Mouse (Mus musculus): Measurements from ENCODE around the gene Ppp1r1c. TPM values are rescaled to one million over a fixed set of nuclear protein-coding genes. Genes with fewer than 3 reads are reported as not detected.

Gene Ppp1r1c
- polyA plus RNA-seq, 1 experiment: not detected

DNA sequence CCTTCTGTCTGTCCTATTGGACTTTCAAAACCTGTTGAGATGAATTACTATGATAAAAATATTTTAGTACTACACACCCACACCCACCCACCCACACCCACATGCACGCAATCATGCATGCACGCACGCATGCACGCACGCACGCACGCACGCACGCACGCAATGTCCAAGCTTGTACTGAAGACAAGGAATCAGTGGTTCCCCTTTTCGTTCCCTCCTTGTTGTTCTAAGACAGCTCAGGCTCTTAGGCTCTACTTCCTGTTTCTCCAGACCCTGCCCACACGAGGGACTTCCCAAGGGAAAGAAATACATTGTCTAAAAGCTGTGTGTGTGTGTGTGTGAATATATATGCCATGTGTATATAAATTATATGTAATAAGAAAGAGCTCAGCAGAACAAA is 11.6 kb upstream of the Ppp1r1c start:
- H3K4me3 ChIP-seq (ENCODE audit: low read depth, low read length): no peak overlapping the region
- no peak overlapping the region for H3K27ac ChIP-seq (ENCODE audit: insufficient read depth, low read length)
- no peaks in the 10 kb centered on the region for H3K9me3 ChIP-seq (replicated peaks; ENCODE audit: control insufficient read depth, insufficient read depth, low read length, poor library complexity, severe bottlenecking)
- H3K9ac ChIP-seq (ENCODE audit: low read depth, poor library complexity, severe bottlenecking): no peak overlapping the region
- no peaks in the 10 kb centered on the region for H3K4me1 ChIP-seq (ENCODE audit: control insufficient read depth, insufficient read depth, low read length)
- no peak for TF ChIP-seq EP300 (IDR thresholded peaks at IDR 0.05; ENCODE audit: insufficient read depth, low read depth, low read length)
- no peak for TF ChIP-seq CTCF (IDR thresholded peaks at IDR 0.05; ENCODE audit: low read depth, low read length)
- no peak for TF ChIP-seq POLR2A (IDR thresholded peaks at IDR 0.05; ENCODE audit: insufficient read depth, low read length)
- no peaks in the 10 kb centered on the region for H3K36me3 ChIP-seq (ENCODE audit: control insufficient read depth, insufficient read depth, low read length, poor library complexity, severe bottlenecking)
- no peaks in the 10 kb centered on the region for H3K27me3 ChIP-seq (ENCODE audit: control insufficient read depth, insufficient read depth, low read length, poor library complexity, severe bottlenecking)

DNA sequence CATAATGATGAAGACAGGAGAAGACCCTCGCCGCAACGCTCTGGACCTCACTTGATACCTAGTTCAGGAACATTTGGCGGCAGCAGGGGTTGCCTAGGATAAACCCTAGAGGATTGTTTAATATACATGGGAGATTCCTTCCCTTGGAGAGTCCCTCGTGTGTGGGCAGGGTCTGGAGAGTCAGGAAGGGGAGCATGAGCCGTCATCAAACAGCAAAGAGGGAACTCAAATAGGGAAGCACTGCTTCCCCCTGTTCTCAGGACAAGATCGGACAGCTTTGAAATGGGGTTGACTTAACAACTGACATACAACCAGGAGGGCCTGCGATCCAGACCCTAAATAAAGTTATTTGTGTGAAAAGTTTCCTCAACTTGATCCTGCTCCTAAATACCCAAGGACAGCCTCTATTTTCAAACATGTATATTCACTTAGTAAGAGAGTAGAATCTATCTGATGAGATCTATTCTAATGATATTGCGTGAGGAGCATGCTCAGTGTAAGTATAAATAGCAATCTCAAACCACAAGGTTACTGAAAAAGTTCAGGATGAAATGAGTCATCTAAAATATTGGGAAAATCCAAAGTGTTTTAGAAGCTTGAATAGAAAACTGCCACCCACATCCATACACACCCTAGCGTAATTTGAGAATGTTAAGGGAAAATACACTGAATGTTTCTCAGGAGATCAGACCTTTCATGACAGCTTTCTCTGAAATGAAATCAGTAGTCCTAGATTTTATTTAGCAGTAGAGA is 10.9 kb upstream of the Ppp1r1c start:
- H3K27me3 ChIP-seq (ENCODE audit: control insufficient read depth, insufficient read depth, low read length, poor library complexity, severe bottlenecking): no peaks in the 10 kb centered on the region
- no peak overlapping the region for H3K4me3 ChIP-seq (ENCODE audit: low read depth, low read length)
- H3K4me1 ChIP-seq (ENCODE audit: control insufficient read depth, insufficient read depth, low read length): no peaks in the 10 kb centered on the region
- TF ChIP-seq POLR2A (IDR thresholded peaks at IDR 0.05; ENCODE audit: insufficient read depth, low read length): no peak
- no peak for TF ChIP-seq CTCF (IDR thresholded peaks at IDR 0.05; ENCODE audit: low read depth, low read length)
- TF ChIP-seq EP300 (IDR thresholded peaks at IDR 0.05; ENCODE audit: insufficient read depth, low read depth, low read length): no peak
- no peak overlapping the region for H3K9ac ChIP-seq (ENCODE audit: low read depth, poor library complexity, severe bottlenecking)
- no peaks in the 10 kb centered on the region for H3K9me3 ChIP-seq (replicated peaks; ENCODE audit: control insufficient read depth, insufficient read depth, low read length, poor library complexity, severe bottlenecking)
- no peak overlapping the region for H3K27ac ChIP-seq (ENCODE audit: insufficient read depth, low read length)
- H3K36me3 ChIP-seq (ENCODE audit: control insufficient read depth, insufficient read depth, low read length, poor library complexity, severe bottlenecking): no peaks in the 10 kb centered on the region

DNA sequence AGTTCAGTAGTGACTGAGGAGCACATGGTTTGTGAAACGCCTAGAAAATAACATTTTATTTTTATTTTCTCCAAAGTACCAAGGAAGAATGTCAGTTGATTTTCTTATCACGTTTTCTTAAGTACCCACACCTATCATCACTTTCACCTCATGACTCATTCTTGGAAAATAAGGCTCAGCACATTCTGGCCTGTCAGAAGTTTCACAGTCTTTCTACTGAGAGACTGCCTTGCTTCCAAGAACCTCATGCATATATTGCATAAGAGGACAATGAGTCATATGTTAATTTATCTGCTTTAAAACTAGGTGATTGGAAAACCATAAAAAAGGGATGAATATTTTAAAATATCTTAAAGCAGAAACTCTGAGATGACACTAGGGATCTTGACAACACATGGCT is 9.4 kb upstream of the Ppp1r1c start:
- H3K27ac ChIP-seq (ENCODE audit: insufficient read depth, low read length): no peak overlapping the region
- no peak overlapping the region for H3K9ac ChIP-seq (ENCODE audit: low read depth, poor library complexity, severe bottlenecking)
- H3K4me1 ChIP-seq (ENCODE audit: control insufficient read depth, insufficient read depth, low read length): no peaks in the 10 kb centered on the region
- H3K36me3 ChIP-seq (ENCODE audit: control insufficient read depth, insufficient read depth, low read length, poor library complexity, severe bottlenecking): no peaks in the 10 kb centered on the region
- no peaks in the 10 kb centered on the region for H3K27me3 ChIP-seq (ENCODE audit: control insufficient read depth, insufficient read depth, low read length, poor library complexity, severe bottlenecking)
- no peak overlapping the region for H3K4me3 ChIP-seq (ENCODE audit: low read depth, low read length)
- no peaks in the 10 kb centered on the region for H3K9me3 ChIP-seq (replicated peaks; ENCODE audit: control insufficient read depth, insufficient read depth, low read length, poor library complexity, severe bottlenecking)
- TF ChIP-seq EP300 (IDR thresholded peaks at IDR 0.05; ENCODE audit: insufficient read depth, low read depth, low read length) (no peak), POLR2A (IDR thresholded peaks at IDR 0.05; ENCODE audit: insufficient read depth, low read length) (no peak), CTCF (IDR thresholded peaks at IDR 0.05; ENCODE audit: low read depth, low read length) (no peak)

DNA sequence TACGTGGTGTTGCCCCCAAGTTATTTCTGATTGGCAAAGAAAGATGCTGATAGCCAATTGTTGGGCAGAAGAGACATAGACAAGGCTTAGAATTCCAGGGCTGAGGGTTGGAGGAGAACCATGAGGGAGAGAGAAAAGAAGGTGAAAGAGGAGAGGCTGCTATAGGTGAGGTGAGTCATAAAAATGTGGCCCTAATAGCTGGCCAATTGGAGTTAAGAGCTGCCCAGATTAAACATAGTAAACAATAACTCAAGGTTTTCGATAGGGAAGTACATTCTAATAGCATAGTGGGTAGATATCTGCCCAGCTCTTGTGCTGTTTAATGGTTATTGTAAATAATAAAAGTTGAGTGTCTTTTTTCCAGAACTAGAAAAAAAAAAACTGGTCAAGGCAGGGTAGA is 2.8 kb upstream of the Ppp1r1c start:
- no peaks in the 10 kb centered on the region for H3K9me3 ChIP-seq (replicated peaks; ENCODE audit: control insufficient read depth, insufficient read depth, low read length, poor library complexity, severe bottlenecking)
- no peaks in the 10 kb centered on the region for H3K4me1 ChIP-seq (ENCODE audit: control insufficient read depth, insufficient read depth, low read length)
- no peak overlapping the region for H3K27ac ChIP-seq (ENCODE audit: insufficient read depth, low read length)
- H3K36me3 ChIP-seq (ENCODE audit: control insufficient read depth, insufficient read depth, low read length, poor library complexity, severe bottlenecking): no peaks in the 10 kb centered on the region
- H3K9ac ChIP-seq (ENCODE audit: low read depth, poor library complexity, severe bottlenecking): no peak overlapping the region
- no peak for TF ChIP-seq CTCF (IDR thresholded peaks at IDR 0.05; ENCODE audit: low read depth, low read length)
- TF ChIP-seq EP300 (IDR thresholded peaks at IDR 0.05; ENCODE audit: insufficient read depth, low read depth, low read length): no peak
- TF ChIP-seq POLR2A (IDR thresholded peaks at IDR 0.05; ENCODE audit: insufficient read depth, low read length): no peak
- no peak overlapping the region for H3K4me3 ChIP-seq (ENCODE audit: low read depth, low read length)
- H3K27me3 ChIP-seq (ENCODE audit: control insufficient read depth, insufficient read depth, low read length, poor library complexity, severe bottlenecking): no peaks in the 10 kb centered on the region

DNA sequence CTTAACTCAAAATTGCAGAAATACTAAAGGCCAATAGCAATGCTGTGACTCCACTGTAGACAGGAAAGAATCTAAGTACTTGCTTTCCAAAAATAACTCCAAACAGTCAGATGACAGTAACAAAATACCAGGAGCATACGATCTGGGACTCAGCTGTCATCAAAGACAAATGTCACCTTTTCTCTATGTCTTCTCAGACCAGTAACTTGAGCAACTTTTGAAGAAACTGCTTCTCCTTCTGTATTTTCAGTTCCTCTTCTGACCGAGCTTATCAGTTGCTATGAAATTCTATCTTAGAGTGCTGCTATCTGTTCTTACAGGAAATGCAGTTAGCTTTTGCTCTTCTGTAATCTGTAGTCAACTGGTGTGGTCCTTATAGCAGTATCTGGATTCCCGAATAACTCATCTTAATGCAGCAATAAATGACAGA is 6.1 kb downstream of the Ppp1r1c start:
- no peaks in the 10 kb centered on the region for H3K4me1 ChIP-seq (ENCODE audit: control insufficient read depth, insufficient read depth, low read length)
- H3K27me3 ChIP-seq (ENCODE audit: control insufficient read depth, insufficient read depth, low read length, poor library complexity, severe bottlenecking): no peaks in the 10 kb centered on the region; the same call in 1 of the 2 replicates
- TF ChIP-seq POLR2A (IDR thresholded peaks at IDR 0.05; ENCODE audit: insufficient read depth, low read length): no peak
- TF ChIP-seq EP300 (IDR thresholded peaks at IDR 0.05; ENCODE audit: insufficient read depth, low read depth, low read length): no peak
- no peak for TF ChIP-seq CTCF (IDR thresholded peaks at IDR 0.05; ENCODE audit: low read depth, low read length)
- no peaks in the 10 kb centered on the region for H3K36me3 ChIP-seq (ENCODE audit: control insufficient read depth, insufficient read depth, low read length, poor library complexity, severe bottlenecking)
- no peak overlapping the region for H3K9ac ChIP-seq (ENCODE audit: low read depth, poor library complexity, severe bottlenecking)
- H3K9me3 ChIP-seq (replicated peaks; ENCODE audit: control insufficient read depth, insufficient read depth, low read length, poor library complexity, severe bottlenecking): no peaks in the 10 kb centered on the region
- no peak overlapping the region for H3K27ac ChIP-seq (ENCODE audit: insufficient read depth, low read length)
- no peak overlapping the region for H3K4me3 ChIP-seq (ENCODE audit: low read depth, low read length)

DNA sequence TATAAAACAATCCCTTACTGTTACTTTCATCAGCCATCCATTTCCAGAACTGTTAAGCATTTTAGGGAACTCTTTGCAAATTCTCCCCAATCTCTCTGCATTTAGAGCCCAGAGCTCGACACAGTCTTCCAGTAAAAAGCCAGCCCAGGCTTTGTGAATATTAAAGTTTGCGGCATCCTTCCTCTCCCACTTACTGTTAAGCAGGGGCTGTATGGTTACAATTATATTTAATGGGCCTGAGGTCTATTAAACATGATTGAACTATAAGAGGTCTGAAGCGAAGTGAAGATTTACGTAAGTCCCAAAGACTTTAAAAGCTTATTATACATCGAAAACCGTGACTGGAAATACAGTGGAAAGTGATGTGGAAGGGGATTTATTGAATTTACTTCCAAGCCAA is 7.2 kb downstream of the Ppp1r1c start:
- H3K9me3 ChIP-seq (replicated peaks; ENCODE audit: control insufficient read depth, insufficient read depth, low read length, poor library complexity, severe bottlenecking): no peaks in the 10 kb centered on the region
- no peak overlapping the region for H3K4me3 ChIP-seq (ENCODE audit: low read depth, low read length)
- H3K4me1 ChIP-seq (ENCODE audit: control insufficient read depth, insufficient read depth, low read length): no peaks in the 10 kb centered on the region
- TF ChIP-seq CTCF (IDR thresholded peaks at IDR 0.05; ENCODE audit: low read depth, low read length): no peak
- no peak for TF ChIP-seq EP300 (IDR thresholded peaks at IDR 0.05; ENCODE audit: insufficient read depth, low read depth, low read length)
- TF ChIP-seq POLR2A (IDR thresholded peaks at IDR 0.05; ENCODE audit: insufficient read depth, low read length): no peak
- H3K36me3 ChIP-seq (ENCODE audit: control insufficient read depth, insufficient read depth, low read length, poor library complexity, severe bottlenecking): no peaks in the 10 kb centered on the region
- no peak overlapping the region for H3K9ac ChIP-seq (ENCODE audit: low read depth, poor library complexity, severe bottlenecking)
- H3K27me3 ChIP-seq (ENCODE audit: control insufficient read depth, insufficient read depth, low read length, poor library complexity, severe bottlenecking): no peaks in the 10 kb centered on the region; the same call in 1 of the 2 replicates
- no peak overlapping the region for H3K27ac ChIP-seq (ENCODE audit: insufficient read depth, low read length)
